Mouse (Mus musculus): ENCODE data around the gene Psma6.

The Psma6 gene

DNA sequence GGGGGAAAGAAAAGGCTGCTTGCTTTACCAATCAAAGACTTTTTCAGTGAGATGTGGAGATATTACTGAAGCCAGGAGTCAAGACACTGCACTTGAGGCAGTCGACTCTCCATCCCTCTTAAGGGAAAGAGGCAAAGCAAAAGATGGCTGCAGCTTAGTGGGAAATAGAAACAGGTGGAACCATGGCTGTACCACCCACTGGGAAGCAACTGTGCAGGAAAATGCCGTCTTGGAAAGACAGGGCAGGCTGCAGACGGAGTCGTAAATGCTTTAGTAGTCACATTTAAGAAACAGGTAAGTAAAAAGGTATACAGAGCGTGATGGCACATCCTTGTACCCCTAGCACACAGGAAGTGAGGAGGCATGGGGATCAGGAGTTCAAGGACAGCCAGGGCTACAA lies 79.1 kb downstream of the Psma6 start:
- CTCF ChIA-PET = no interaction called here

DNA sequence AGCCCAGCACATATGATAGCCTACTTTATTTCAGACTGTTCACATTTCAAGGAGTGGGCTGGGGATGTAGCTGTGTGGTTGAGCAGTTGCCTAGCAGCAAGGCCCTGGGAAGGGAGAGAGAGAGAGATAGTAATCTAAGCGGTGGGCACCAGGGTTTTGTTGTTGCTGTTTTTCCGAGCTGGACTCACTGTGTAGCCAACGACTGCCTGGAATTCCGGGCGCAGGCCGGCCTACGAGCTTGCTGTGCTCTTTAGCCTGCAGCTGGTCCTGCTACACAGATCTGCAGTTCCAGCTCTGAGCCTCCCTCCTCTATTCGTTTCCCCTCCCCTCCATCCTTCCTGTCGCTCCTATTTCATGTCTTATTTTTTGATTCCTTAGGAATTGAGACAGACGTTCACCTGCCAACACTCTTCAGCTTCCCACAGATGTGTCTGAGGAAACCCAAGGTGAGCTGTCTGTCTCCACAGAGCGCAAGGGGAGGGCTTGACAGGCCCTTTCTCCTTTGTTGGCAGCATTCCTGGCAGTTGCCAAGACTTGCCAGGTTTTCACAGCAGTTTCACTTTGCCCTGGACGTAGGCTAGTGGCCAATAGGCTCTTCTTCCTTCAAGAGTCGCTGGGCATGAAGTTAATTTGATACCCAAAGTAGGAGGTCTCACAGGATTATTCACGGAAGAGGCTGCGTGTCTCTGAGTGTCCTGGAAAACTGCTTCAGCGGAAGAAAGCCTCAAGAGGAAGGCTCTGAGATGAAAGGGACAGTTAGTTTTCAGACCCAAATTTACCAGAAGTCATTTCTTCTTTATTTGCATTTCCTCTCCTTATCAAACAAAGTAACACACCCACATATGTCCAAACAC lies 80.2 kb downstream of the Psma6 start:
- CTCF ChIA-PET = interaction anchor here (0.5 kb wide), 1 partner anchor 29 kb away, joined by 3 read pairs; no protein-coding TSS in a partner anchor

DNA sequence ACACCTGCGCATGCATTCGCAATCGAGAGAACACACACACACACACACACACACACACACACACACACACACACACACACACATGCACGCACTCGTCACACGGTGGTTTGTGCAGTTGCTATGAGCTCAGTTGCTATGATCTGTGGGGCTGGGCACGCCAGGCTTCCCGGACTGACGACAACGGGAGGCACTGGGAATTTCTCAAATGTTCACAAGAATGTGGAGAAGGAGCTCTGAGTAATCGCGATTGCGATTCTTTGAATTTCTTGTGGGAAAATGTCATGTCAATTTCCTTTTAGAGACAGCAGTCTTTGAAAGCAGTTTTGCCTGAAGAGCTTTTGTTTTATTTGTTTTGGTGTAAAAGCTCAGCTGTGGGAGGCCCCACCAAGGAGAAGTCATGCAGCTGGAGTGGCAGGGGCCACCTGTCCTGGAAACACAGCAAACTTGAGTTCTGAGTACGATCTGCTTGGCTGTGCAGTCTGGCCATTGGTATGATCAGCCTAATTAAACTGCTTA lies 80.9 kb downstream of the Psma6 start:
- CTCF ChIA-PET = no interaction called here

DNA sequence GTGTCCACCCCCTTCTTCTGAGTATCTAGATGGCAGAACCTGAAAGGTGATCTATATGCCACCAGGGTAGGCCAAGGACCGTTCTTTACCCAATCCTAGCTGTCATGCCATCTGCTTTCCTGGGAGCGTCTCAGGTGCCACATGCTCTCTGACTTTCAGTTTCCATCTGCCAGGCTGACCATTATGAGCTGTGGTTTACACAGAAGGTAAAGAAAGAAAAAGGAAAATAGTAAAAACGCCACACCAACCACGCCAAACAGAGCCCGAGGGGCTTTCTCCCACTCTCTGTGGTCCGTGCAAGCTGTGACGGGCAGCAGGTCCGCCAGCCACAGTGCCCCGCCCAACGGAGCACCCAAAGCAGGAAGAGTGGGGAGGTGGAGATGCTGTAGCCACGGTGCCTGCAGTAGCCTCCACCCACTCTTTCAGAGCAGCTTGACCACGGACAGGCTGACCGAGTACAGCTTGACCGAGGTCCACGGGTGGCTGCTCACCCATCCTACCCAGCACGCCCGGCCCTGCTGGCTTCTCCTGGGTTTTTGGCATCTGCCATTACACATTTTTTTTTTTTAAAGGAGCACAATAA lies 81.5 kb downstream of the Psma6 start:
- CTCF ChIA-PET = no interaction called here

DNA sequence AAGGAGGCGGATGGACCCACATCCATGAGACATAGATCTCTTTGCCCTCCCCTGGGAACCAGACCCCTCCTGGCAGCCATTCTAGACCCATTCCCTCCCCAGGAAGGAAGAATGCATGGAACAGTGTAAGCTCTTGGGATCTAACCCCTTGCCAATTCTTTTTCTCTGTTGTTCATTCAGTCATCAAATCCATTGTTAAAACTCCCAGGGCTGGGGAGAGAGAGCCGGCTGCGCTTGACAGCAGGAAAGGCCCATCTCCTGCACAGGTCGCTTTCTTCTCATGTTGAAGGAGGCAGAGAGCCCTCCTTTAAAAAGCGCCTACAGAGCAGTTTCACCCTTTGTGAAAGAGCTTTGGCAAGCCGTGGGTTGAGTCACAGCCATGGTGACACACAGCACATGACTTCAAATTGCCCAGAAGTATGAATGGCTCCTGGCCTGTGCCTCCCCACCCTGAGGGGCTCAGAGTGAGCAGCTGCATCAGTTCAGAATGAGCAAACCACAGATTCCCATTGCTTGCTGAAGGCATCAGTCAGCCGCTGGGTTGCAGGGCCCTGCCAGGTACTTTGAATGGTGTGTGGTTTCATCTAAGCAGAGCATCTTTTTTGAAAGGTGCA lies 82.2 kb downstream of the Psma6 start:
- CTCF ChIA-PET = no interaction called here

DNA sequence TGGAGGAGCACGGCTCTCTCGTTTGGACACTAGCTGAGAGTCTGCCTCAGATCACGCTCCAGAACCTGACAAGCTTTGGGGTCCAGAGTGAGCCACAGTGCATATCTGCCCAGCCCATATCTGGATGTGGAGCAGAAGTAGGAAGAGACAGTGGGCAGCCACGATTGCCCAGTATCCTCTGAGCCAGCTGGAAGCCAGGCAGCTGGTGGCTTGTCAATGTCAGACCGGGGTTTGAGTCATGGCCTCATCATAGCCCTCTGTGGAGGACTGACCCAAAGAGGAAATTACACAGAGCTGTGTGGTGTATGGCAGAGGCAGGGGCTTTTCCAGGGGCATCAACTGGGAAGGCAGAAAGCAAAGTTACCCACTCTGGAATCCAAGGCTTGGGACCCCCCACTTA lies 82.8 kb downstream of the Psma6 start:
- CTCF ChIA-PET = no interaction called here

DNA sequence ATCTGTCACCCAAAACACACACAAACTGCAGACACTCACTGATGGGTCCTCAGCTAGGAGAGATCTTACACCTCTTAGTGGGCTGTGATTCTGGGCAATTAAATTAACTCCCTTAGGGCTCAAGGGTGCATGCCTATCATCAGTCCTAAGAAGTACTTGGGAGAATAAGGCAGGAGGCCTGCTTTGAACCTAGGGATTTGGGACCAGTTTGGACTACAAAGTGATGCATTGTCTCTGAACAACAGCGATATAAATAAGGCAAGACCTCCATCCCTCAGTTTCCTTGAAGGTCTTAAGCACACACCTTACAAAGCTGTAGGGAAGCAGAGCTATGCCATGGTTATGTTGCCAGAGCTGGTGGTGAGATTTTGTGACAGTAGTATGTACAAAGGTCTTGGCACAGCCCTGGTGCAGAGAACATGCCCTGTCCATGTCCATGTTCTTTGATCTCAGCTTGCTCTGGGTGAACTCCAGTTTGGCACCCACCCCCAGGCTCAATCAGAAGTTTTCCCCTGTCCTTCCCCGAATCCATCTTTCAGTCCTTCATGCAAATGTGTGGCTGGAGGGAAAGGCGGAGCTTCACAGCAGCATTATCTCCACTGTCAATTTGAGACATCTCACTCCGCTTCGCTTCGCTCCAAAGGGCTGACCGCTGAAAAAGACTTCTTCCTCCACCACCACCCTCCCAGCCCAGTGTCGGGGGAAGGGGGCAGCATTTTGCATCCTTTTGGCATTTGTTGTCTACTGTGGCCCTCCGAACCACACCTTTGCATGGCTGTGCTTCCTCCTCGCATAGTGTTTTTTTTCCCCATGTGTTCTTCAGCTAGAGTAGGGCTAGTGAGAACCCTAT lies 83.5 kb downstream of the Psma6 start:
- CTCF ChIA-PET = no interaction called here
